Mouse (Mus musculus) C3H10T1/2 (cell line): Measurements from ENCODE around the gene Adcy10. TPM values are rescaled to one million over a fixed set of nuclear protein-coding genes. Genes with fewer than 3 reads are reported as not detected.

ENCODE experiments used
- polyA plus RNA-seq, 2 experiments: library from polyadenylated mRNA; unstranded; fragments of >200 nt; fragmentation: generic; extraction: Trizol; gene quantifications; one replicate each; pipeline ENCODE4 v1.2.1; 2012; ENCODE audit warnings: missing spikeins in 2 of 2

Gene Adcy10
- under 1 TPM in 1 of 2 experiments, not detected in 1; 0.07 TPM for polyA plus RNA-seq

GRCm38 (mm10) chr1:165484688-165485233 is at the start of gene Adcy10:
TSS of gene Adcy10 (plus strand) at chr1:165485183.

GRCm38 (mm10) chr1:165460360-165460800 is 24.6 kb upstream of the Adcy10 start, which contains the start of the genes Dcaf6 and Mpc2:
TSS of gene Dcaf6 (minus strand) at chr1:165460475.
TSS of gene Mpc2 (plus strand) at chr1:165460637.

Other genes starting within 250 kb of the Adcy10 start
- 10 to 100 TPM in 1 of 2 experiments, 1 to 10 TPM in 1; 2.7 to 27.3 TPM for gene Tiprl, start 248.2 kb upstream of the Adcy10 start, polyA plus RNA-seq
- gene Gpr161, start 189.4 kb upstream of the Adcy10 start, polyA plus RNA-seq, result 1 to 10 TPM; 1.1 to 4.3 TPM
- gene Dcaf6, start 24.7 kb upstream of the Adcy10 start, polyA plus RNA-seq, result 10 to 100 TPM in 1 of 2 experiments, under 1 TPM in 1; 0.57 to 13.1 TPM
- 100 to 1,000 TPM in 1 of 2 experiments, 10 to 100 TPM in 1; 28.6 to 127 TPM for gene Mpc2, start 24.5 kb upstream of the Adcy10 start, polyA plus RNA-seq
- gene Mpzl1, start 149.4 kb downstream of the Adcy10 start, polyA plus RNA-seq, result 100 to 1,000 TPM in 1 of 2 experiments, 10 to 100 TPM in 1; 16.1 to 110 TPM
- under 1 TPM; 0.04 to 0.09 TPM for gene Rcsd1, start 224.6 kb downstream of the Adcy10 start, polyA plus RNA-seq